Mouse (Mus musculus): ENCODE data around the gene Jrkl.

DNA sequence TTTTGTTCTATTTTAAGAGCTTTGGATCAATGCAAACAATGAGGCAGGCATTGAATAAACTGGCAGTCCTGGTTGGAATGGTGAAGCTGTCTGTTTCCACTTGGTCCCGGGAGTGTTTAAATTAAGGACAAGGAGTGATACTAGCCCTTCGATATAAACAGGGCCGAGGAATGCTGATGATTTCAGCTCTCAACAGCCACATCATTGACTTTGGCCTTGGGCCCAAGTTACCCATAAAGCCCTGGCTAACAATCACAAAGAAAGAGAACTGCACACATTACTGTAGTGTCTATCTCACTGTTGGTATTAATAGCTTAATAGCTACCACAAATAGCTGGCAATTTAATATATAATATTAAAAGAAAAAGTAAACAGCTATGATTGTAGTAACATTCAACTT is 45.5 kb downstream of the Jrkl start:
- TF ChIP-seq CHD2 (IDR thresholded peaks at IDR 0.05; ENCODE audit: low read length) (no peak), CTCF (conservative IDR thresholded peaks at IDR 0.05 in 1 of 2, IDR thresholded peaks at IDR 0.05 in 1 of 2; ENCODE audit: low read depth in 2 of 2, low read length in 2 of 2) (no peak), TBP (conservative IDR thresholded peaks at IDR 0.05; ENCODE audit: low read depth, low read length) (no peak), EP300 (IDR thresholded peaks at IDR 0.05; ENCODE audit: low read length) (no peak)

All from CH12.LX (cell line).